Mouse (Mus musculus) c-Kit-positive CD71-positive TER-119-positive erythroid progenitor cells, embryonic 14.5 days (primary cell): ENCODE data around the gene Olfr535.
"Not testable (repeated sequence)": the region's sequence is repeated elsewhere in the genome, so short reads cannot be mapped to it uniquely, and the experiment has no call there.

Experiments used
- DNase-seq: peaks from one replicate; pipeline ENCODE4 v3.0.0-alpha.2; 2013; ENCODE audit warnings: low spot score

Olfr535 gene

GRCm38 (mm10) chr7:140483916-140484315 lies at the start of gene Olfr535:
Gene Olfr535 (plus strand): TSS chr7:140484216.
- no peak for DNase-seq

GRCm38 (mm10) chr7:140443141-140443540 lies 40.9 kb upstream of the Olfr535 start:
- no peak for DNase-seq

- not testable (repeated sequence) for DNase-seq
Measured at GRCm38 (mm10) chr7:140463070-140463469, 20.9 kb upstream of the Olfr535 start, which contains the start of gene Olfr533. Gene Olfr533 (plus strand): TSS chr7:140463370.

- no peak for DNase-seq
Measured at GRCm38 (mm10) chr7:140477886-140478285, 6.1 kb upstream of the Olfr535 start.

- DNase-seq, result no peak
Measured at GRCm38 (mm10) chr7:140478733-140479132, 5.3 kb upstream of the Olfr535 start.

- no peak for DNase-seq
Measured at GRCm38 (mm10) chr7:140488981-140489380, 5.0 kb downstream of the Olfr535 start.

GRCm38 (mm10) chr7:140494231-140494630 lies 10.2 kb downstream of the Olfr535 start:
- no peak for DNase-seq

- no peak for DNase-seq
Measured at GRCm38 (mm10) chr7:140494702-140495101, 10.7 kb downstream of the Olfr535 start.

GRCm38 (mm10) chr7:140507346-140508021 lies 23.5 kb downstream of the Olfr535 start, which contains the start of gene Olfr536:
Gene Olfr536 (minus strand): TSS chr7:140507396.
- not testable (repeated sequence) for DNase-seq

- no peak for DNase-seq
Measured at GRCm38 (mm10) chr7:140539746-140540145, 55.7 kb downstream of the Olfr535 start.
